Mouse (Mus musculus): ENCODE measurements around the gene Pex6. TPM values are rescaled to one million over a fixed set of nuclear protein-coding genes. Genes with fewer than 3 reads are reported as not detected.

The Pex6 gene
- total and polyA plus RNA-seq, 3 experiments, result 14.3 to 52.6 (median 22.1) TPM

- Histone ChIP-seq H3K4me1 (ENCODE audit: insufficient read depth, low read depth, low read length) (peaks cover 64% of the 10 kb centered on the region), H3K9me3 (replicated peaks) (no peaks in the 10 kb centered on the region), H3K27me3 (ENCODE audit: insufficient read depth, low read length) (no peaks in the 10 kb centered on the region), H3K36me3 (replicated peaks) (peaks cover 83% of the 10 kb centered on the region), H3K4me3 (ENCODE audit: low read depth, low read length) (peak overlapping the region; percentile 77)
- no peak for ATAC-seq (ENCODE audit: extremely low read depth, insufficient number of reproducible peaks, low FRiP score, poor library complexity, severe bottlenecking)
- DNase-seq (ENCODE audit: low spot score), result no peak
- TF ChIP-seq GATA2 (IDR thresholded peaks at IDR 0.05; ENCODE audit: borderline replicate concordance, low read depth, low read length), result no peak
- no peak for TF ChIP-seq POLR2AphosphoS5 (IDR thresholded peaks at IDR 0.05; ENCODE audit: insufficient replicate concordance, low read depth, low read length)
- no peak for TF ChIP-seq CTCF (IDR thresholded peaks at IDR 0.05; ENCODE audit: low read depth, low read length)
- no peak for TF ChIP-seq TAL1 (conservative IDR thresholded peaks at IDR 0.05; ENCODE audit: low read depth, low read length)
- no peak for TF ChIP-seq GATA1 (IDR thresholded peaks at IDR 0.05; ENCODE audit: borderline replicate concordance, low read length)
Measured at GRCm38 (mm10) chr17:46674530-46675283, 36.6 kb upstream of the Pex6 start.

GRCm38 (mm10) chr17:46678416-46678815 lies 32.8 kb upstream of the Pex6 start, which contains the start of gene Mea1:
Gene Mea1 (plus strand): TSS chr17:46678793.
- Histone ChIP-seq H3K27me3 (ENCODE audit: insufficient read depth, low read length) (no peaks in the 10 kb centered on the region), H3K4me1 (ENCODE audit: insufficient read depth, low read depth, low read length) (peaks cover 63% of the 10 kb centered on the region), H3K4me3 (ENCODE audit: low read depth, low read length) (peak within 1 kb of the TSS; percentile 87), H3K9me3 (replicated peaks) (no peaks in the 10 kb centered on the region), H3K36me3 (replicated peaks) (peaks cover 68% of the 10 kb centered on the region)
- ATAC-seq (ENCODE audit: extremely low read depth, insufficient number of reproducible peaks, low FRiP score, poor library complexity, severe bottlenecking), result no peak
- TF ChIP-seq CTCF (IDR thresholded peaks at IDR 0.05; ENCODE audit: low read depth, low read length), result no peak
- no peak for TF ChIP-seq TAL1 (conservative IDR thresholded peaks at IDR 0.05; ENCODE audit: low read depth, low read length)
- TF ChIP-seq GATA2 (IDR thresholded peaks at IDR 0.05; ENCODE audit: borderline replicate concordance, low read depth, low read length), result no peak
- no peak for TF ChIP-seq GATA1 (IDR thresholded peaks at IDR 0.05; ENCODE audit: borderline replicate concordance, low read length)
- DNase-seq (ENCODE audit: low spot score), result no peak

GRCm38 (mm10) chr17:46678911-46679310 lies 32.4 kb upstream of the Pex6 start:
- Histone ChIP-seq H3K9me3 (replicated peaks) (no peaks in the 10 kb centered on the region), H3K27me3 (ENCODE audit: insufficient read depth, low read length) (no peaks in the 10 kb centered on the region), H3K4me3 (ENCODE audit: low read depth, low read length) (peak overlapping the region; percentile 87; the same call in 1 of the 2 replicates), H3K4me1 (ENCODE audit: insufficient read depth, low read depth, low read length) (peaks cover 63% of the 10 kb centered on the region), H3K36me3 (replicated peaks) (peaks cover 73% of the 10 kb centered on the region)
- DNase-seq (ENCODE audit: low spot score) (no peak), ATAC-seq (ENCODE audit: extremely low read depth, insufficient number of reproducible peaks, low FRiP score, poor library complexity, severe bottlenecking) (no peak)
- TF ChIP-seq GATA1 (IDR thresholded peaks at IDR 0.05; ENCODE audit: borderline replicate concordance, low read length), result no peak

DNA sequence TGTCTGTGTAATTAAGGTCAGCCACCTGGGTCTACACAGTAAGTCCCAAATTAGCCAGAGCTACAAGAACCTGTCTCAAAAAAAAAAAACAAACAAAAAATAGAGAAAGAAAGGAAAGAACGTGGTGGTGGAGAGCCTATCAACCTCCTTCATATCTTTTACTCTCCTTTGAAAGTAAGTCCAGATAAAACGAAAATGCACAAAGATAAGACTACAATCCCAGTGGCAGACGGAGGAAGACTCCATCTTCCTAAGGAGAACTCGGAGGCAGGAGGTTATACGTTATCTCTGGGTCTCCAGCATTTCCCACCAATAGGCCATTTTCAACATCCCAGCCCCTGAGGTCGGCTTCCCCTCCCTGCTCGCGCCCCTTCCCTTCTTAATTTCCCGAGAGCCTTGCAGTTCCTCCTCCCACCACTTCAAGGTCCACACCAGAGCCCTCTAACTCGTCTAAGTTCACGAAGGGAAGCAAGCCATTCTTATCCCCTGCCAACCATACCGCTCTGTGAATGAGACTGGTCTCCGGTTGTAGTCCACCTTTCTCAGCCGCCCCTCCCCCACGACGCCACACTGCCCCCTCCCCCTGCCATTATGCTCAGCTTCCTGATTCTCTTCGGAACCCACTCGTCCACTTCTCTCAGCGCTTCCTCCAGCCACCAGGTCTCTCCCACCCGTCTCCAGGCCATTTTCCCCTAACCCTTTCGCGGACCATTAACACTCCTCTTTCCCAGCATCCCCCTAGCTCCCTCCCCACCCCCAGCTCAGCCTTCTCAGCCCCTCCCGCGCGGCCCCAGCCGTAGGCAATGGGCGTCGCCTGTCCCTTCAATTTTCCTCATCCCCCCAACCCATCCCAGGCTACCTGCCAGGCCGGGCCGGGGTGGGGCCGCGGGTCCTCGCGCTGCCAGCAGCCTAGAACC lies 31.2 kb upstream of the Pex6 start:
- DNase-seq (ENCODE audit: low spot score) (peak; percentile 53), ATAC-seq (ENCODE audit: extremely low read depth, insufficient number of reproducible peaks, low FRiP score, poor library complexity, severe bottlenecking) (no peak)
- peak overlapping the region; percentile 87 for H3K4me3 ChIP-seq (ENCODE audit: low read depth, low read length)
- peaks cover 76% of the 10 kb centered on the region for H3K36me3 ChIP-seq (replicated peaks)
- no peaks in the 10 kb centered on the region for H3K27me3 ChIP-seq (ENCODE audit: insufficient read depth, low read length)
- H3K4me1 ChIP-seq (ENCODE audit: insufficient read depth, low read depth, low read length), result peaks cover 57% of the 10 kb centered on the region
- H3K9me3 ChIP-seq (replicated peaks), result no peaks in the 10 kb centered on the region
- TF ChIP-seq GATA1 (IDR thresholded peaks at IDR 0.05; ENCODE audit: borderline replicate concordance, low read length), result no peak
- no peak for TF ChIP-seq TAL1 (conservative IDR thresholded peaks at IDR 0.05; ENCODE audit: low read depth, low read length)
- TF ChIP-seq POLR2AphosphoS5 (IDR thresholded peaks at IDR 0.05; ENCODE audit: insufficient replicate concordance, low read depth, low read length), result no peak
- TF ChIP-seq CTCF (IDR thresholded peaks at IDR 0.05; ENCODE audit: low read depth, low read length), result no peak; the same call in 1 of the 2 replicates
- no peak for TF ChIP-seq GATA2 (IDR thresholded peaks at IDR 0.05; ENCODE audit: borderline replicate concordance, low read depth, low read length)

DNA sequence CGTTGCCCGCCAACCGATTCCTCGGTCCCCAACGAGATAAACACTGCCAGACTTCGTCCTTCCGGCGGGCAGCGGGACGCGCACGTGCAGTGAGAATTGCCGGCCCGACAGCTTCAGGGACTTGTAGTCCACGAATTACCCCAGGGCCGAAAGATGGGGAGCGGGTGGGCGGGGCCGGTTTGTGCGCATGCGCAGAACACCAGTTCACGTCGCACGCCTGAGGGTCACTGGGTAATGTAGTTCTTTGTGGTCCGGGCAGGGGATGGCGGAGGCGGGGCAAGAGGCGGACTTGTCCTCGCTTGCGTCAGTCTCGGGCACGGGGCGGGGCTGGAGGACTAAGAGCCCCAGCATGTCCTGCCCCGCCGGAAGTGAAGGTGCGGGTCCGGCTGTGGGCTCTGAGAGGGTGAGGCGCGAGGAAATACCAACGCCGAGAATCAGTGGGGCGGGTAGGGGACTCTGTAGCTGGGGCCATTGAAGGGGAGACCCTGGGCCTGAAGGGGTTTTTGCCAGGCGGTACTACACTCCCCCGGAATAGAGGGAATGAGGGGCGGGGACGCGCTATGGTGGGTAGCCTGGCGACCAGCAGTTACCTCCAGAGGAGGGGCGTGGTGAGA lies 30.4 kb upstream of the Pex6 start, which contains the start of gene Klhdc3:
Klhdc3 (minus strand) TSS at position 155 of the 614 bp plus-strand sequence.
- ATAC-seq (ENCODE audit: extremely low read depth, insufficient number of reproducible peaks, low FRiP score, poor library complexity, severe bottlenecking), result peak; percentile 95
- peak within 1 kb of the TSS; percentile 87 for H3K4me3 ChIP-seq (ENCODE audit: low read depth, low read length)
- H3K36me3 ChIP-seq (replicated peaks), result peaks cover 76% of the 10 kb centered on the region
- TF ChIP-seq TAL1 (conservative IDR thresholded peaks at IDR 0.05; ENCODE audit: low read depth, low read length) (no peak), POLR2AphosphoS5 (IDR thresholded peaks at IDR 0.05; ENCODE audit: insufficient replicate concordance, low read depth, low read length) (no peak), GATA2 (IDR thresholded peaks at IDR 0.05; ENCODE audit: borderline replicate concordance, low read depth, low read length) (no peak)
- peaks cover 54% of the 10 kb centered on the region for H3K4me1 ChIP-seq (ENCODE audit: insufficient read depth, low read depth, low read length)
- no peaks in the 10 kb centered on the region for H3K9me3 ChIP-seq (replicated peaks)
- peak; percentile 90 for DNase-seq (ENCODE audit: low spot score)
- no peaks in the 10 kb centered on the region for H3K27me3 ChIP-seq (ENCODE audit: insufficient read depth, low read length)

All from G1E (cell line).